Mouse (Mus musculus): ENCODE results near the gene Cnnm3.

Cnnm3 gene

GRCm38 (mm10) chr1:36573524-36573923 is 61.9 kb downstream of the Cnnm3 start:
- CTCF ChIA-PET = no interaction called here

GRCm38 (mm10) chr1:36574196-36574955 is 62.7 kb downstream of the Cnnm3 start:
- CTCF ChIA-PET = interaction anchor here (0.6 kb wide), 1 partner anchor 77 kb away, joined by 3 read pairs; no protein-coding TSS in a partner anchor

GRCm38 (mm10) chr1:36575347-36575746 is 63.7 kb downstream of the Cnnm3 start:
- CTCF ChIA-PET = no interaction called here

- CTCF ChIA-PET = no interaction called here
These were observed 65.5 kb downstream of the Cnnm3 start for GRCm38 (mm10) chr1:36576991-36577675.
